Mouse (Mus musculus) thymus, adult 2 months (tissue): ENCODE data around the gene Hmgb3.

Source experiments
- CTCF ChIP-seq: fragments of 200-500 bp; IDR thresholded peaks from 2 replicates; pipeline ENCODE4 v1.5.1; 2012; ENCODE audit warnings: mild to moderate bottlenecking, control low read depth, low read length, moderate library complexity, borderline replicate concordance; ENCODE audit not compliant: control insufficient read depth, poor library complexity, insufficient read depth; ENCODE audit errors: extremely low read depth
- POLR2A ChIP-seq: fragments of 200-500 bp; IDR thresholded peaks from 2 replicates; pipeline ENCODE4 v1.6.1; 2012; ENCODE audit warnings: mild to moderate bottlenecking, low read length, control low read depth, moderate library complexity; ENCODE audit not compliant: control insufficient read depth, poor library complexity, insufficient read depth; ENCODE audit errors: extremely low read depth

- TF ChIP-seq CTCF (no peak), POLR2A (no peak)
These were observed 21.6 kb upstream of the Hmgb3 start for GRCm38 (mm10) chrX:71534102-71534501.
